Mouse (Mus musculus): ENCODE results near the gene Btbd9. TPM values are rescaled to one million over a fixed set of nuclear protein-coding genes. Genes with fewer than 3 reads are reported as not detected.

Gene Btbd9
- polyA plus RNA-seq, 2 experiments, result 18.3 to 46.9 TPM

- H3K9ac ChIP-seq (ENCODE audit: low read depth, low read length, severe bottlenecking), result no peak overlapping the region
- H3K4me3 ChIP-seq (replicated peaks; ENCODE audit: low read length), result no peak overlapping the region
- no peak overlapping the region for H3K4me2 ChIP-seq (replicated peaks; ENCODE audit: low read depth, low read length, severe bottlenecking)
- no peak overlapping the region for H3K27ac ChIP-seq (replicated peaks; ENCODE audit: low read depth, low read length)
- H3K27me3 ChIP-seq (ENCODE audit: control insufficient read depth, insufficient read depth, low read length), result no peaks in the 10 kb centered on the region
- 71% methylated on average over 13 of the region's 13 CpGs for WGBS
- H3K9me3 ChIP-seq (ENCODE audit: control insufficient read depth, low read length), result no peaks in the 10 kb centered on the region
- peaks cover 5% of the 10 kb centered on the region; the same call in 1 of the 2 replicates for H3K36me3 ChIP-seq (ENCODE audit: control insufficient read depth, insufficient read depth, low read length)
- no peak for TF ChIP-seq POLR2A (IDR thresholded peaks at IDR 0.05; ENCODE audit: borderline replicate concordance, extremely low read depth, insufficient read depth, insufficient read length)
- H3K4me1 ChIP-seq (ENCODE audit: control insufficient read depth, insufficient read depth, low read length), result peaks cover 45% of the 10 kb centered on the region
- DNase-seq (ENCODE audit: low spot score), result no peak
- no peak for ATAC-seq (ENCODE audit: low FRiP score, low read depth)
Measured at GRCm38 (mm10) chr17:30199374-30200247, 376.7 kb downstream of the Btbd9 start.

- no peak for TF ChIP-seq POLR2A (IDR thresholded peaks at IDR 0.05; ENCODE audit: borderline replicate concordance, extremely low read depth, insufficient read depth, insufficient read length)
- WGBS, result 62% methylated on average over 10 of the region's 10 CpGs
- Histone ChIP-seq H3K36me3 (ENCODE audit: control insufficient read depth, insufficient read depth, low read length) (0 out of 2 replicates have a peak, but pooled peaks cover 3% of the 10 kb centered on the region), H3K4me3 (replicated peaks; ENCODE audit: low read length) (no peak overlapping the region), H3K9ac (ENCODE audit: low read depth, low read length, severe bottlenecking) (no peak overlapping the region), H3K9me3 (ENCODE audit: control insufficient read depth, low read length) (no peaks in the 10 kb centered on the region), H3K27ac (replicated peaks; ENCODE audit: low read depth, low read length) (peak overlapping the region; percentile 20; the same call in 1 of the 2 replicates), H3K4me2 (replicated peaks; ENCODE audit: low read depth, low read length, severe bottlenecking) (no peak overlapping the region), H3K4me1 (ENCODE audit: control insufficient read depth, insufficient read depth, low read length) (peaks cover 45% of the 10 kb centered on the region), H3K27me3 (ENCODE audit: control insufficient read depth, insufficient read depth, low read length) (no peaks in the 10 kb centered on the region)
- DNase-seq (ENCODE audit: low spot score) (no peak), ATAC-seq (ENCODE audit: low FRiP score, low read depth) (0 out of 2 replicates have a peak, but pooled peaks have one; percentile 5)
Measured at GRCm38 (mm10) chr17:30198422-30198821, 377.9 kb downstream of the Btbd9 start.

GRCm38 (mm10) chr17:30197280-30198030, 378.8 kb downstream of the Btbd9 start:
- Histone ChIP-seq H3K27ac (replicated peaks; ENCODE audit: low read depth, low read length) (peak overlapping the region; percentile 58; the same call in 1 of the 2 replicates), H3K4me3 (replicated peaks; ENCODE audit: low read length) (no peak overlapping the region), H3K36me3 (ENCODE audit: control insufficient read depth, insufficient read depth, low read length) (peaks cover 8% of the 10 kb centered on the region; the same call in 1 of the 2 replicates), H3K4me1 (ENCODE audit: control insufficient read depth, insufficient read depth, low read length) (peaks cover 45% of the 10 kb centered on the region), H3K4me2 (replicated peaks; ENCODE audit: low read depth, low read length, severe bottlenecking) (no peak overlapping the region), H3K9me3 (ENCODE audit: control insufficient read depth, low read length) (no peaks in the 10 kb centered on the region), H3K27me3 (ENCODE audit: control insufficient read depth, insufficient read depth, low read length) (no peaks in the 10 kb centered on the region), H3K9ac (ENCODE audit: low read depth, low read length, severe bottlenecking) (0 out of 2 replicates have a peak overlapping the region, but pooled peaks have one; percentile 12)
- no peak for DNase-seq (ENCODE audit: low spot score)
- 42% methylated on average over 12 of the region's 12 CpGs for whole genome bisulfite sequencing
- TF ChIP-seq POLR2A (IDR thresholded peaks at IDR 0.05; ENCODE audit: borderline replicate concordance, extremely low read depth, insufficient read depth, insufficient read length), result no peak
- no peak; the same call in 1 of the 2 replicates for ATAC-seq (ENCODE audit: low FRiP score, low read depth)

- no peaks in the 10 kb centered on the region for H3K27me3 ChIP-seq (ENCODE audit: control insufficient read depth, insufficient read depth, low read length)
- WGBS, result 68% methylated on average over 17 of the region's 17 CpGs
- H3K36me3 ChIP-seq (ENCODE audit: control insufficient read depth, insufficient read depth, low read length), result peaks cover 8% of the 10 kb centered on the region; the same call in 1 of the 2 replicates
- ATAC-seq (ENCODE audit: low FRiP score, low read depth), result no peak
- peak overlapping the region; percentile 58; the same call in 1 of the 2 replicates for H3K27ac ChIP-seq (replicated peaks; ENCODE audit: low read depth, low read length)
- no peak for TF ChIP-seq POLR2A (IDR thresholded peaks at IDR 0.05; ENCODE audit: borderline replicate concordance, extremely low read depth, insufficient read depth, insufficient read length)
- peaks cover 43% of the 10 kb centered on the region for H3K4me1 ChIP-seq (ENCODE audit: control insufficient read depth, insufficient read depth, low read length)
- peak; percentile 54 for DNase-seq (ENCODE audit: low spot score)
- 0 out of 2 replicates have a peak overlapping the region, but pooled peaks have one; percentile 12 for H3K9ac ChIP-seq (ENCODE audit: low read depth, low read length, severe bottlenecking)
- no peaks in the 10 kb centered on the region for H3K9me3 ChIP-seq (ENCODE audit: control insufficient read depth, low read length)
- H3K4me3 ChIP-seq (replicated peaks; ENCODE audit: low read length), result no peak overlapping the region
- no peak overlapping the region for H3K4me2 ChIP-seq (replicated peaks; ENCODE audit: low read depth, low read length, severe bottlenecking)
Measured at GRCm38 (mm10) chr17:30196401-30197279, 379.6 kb downstream of the Btbd9 start.

Measured in limb, embryonic 14.5 days (tissue).